Comparison of ENCODE assay signal across 8 mouse cellular contexts in the genomic region with DNA sequence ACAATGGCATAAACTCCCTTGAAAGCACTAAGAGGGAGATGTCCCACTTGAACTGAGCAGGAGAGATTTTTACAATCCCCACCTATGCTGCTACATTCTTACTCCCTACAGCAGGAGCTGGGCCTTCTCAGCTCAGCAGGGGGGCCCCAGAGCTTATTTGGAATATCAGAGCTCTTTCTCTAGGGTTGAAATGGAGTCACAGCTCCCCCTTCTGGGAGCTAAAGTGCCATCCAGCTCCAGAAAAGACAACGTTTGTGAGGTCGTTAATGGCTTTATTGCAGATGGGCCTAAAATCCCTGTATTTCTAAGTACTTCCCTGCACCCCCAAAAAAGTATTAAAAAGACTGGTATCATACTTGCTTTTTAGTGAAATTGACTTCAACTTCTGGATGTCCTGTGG. TPM values are rescaled to one million over a fixed set of nuclear protein-coding genes. Genes with fewer than 3 reads are reported as not detected.
DNase-seq lines count a peak whose midpoint lies in the region; ATAC-seq lines count a peak whose summit lies in the region.

No protein-coding gene starts in this region.

- peaks cover 23% of the 10 kb centered on the region for H3K27me3 ChIP-seq in kidney, embryonic 16.5 days (ENCODE audit: insufficient read depth, low read length)

- no peak overlapping the region for H3K9ac ChIP-seq in kidney, embryonic 16.5 days (replicated peaks; ENCODE audit: low read length)

- H3K27ac ChIP-seq in kidney, embryonic 16.5 days (ENCODE audit: low read length): no peak overlapping the region

- WGBS in kidney, embryonic 16.5 days: 10% methylated on average over 2 of the region's 2 CpGs

- peak; percentile 4 for DNase-seq in kidney, postnatal 14 days
- DNase-seq in cerebellum, adult 8-10 months: peak; percentile 95
- DNase-seq in frontal cortex, postnatal 36 days (ENCODE audit: low spot score in 2 of 2): peak; percentile 65 to 73
- DNase-seq in lung, postnatal 10 days: peak; percentile 23
- DNase-seq in right cerebral cortex, postnatal 4 days: peak; percentile 75
- no peak for DNase-seq in gastrocnemius, adult 8-10 months (ENCODE audit: low spot score in 2 of 2)

- H3K4me3 ChIP-seq in kidney, embryonic 16.5 days (ENCODE audit: low read length): no peak overlapping the region

- no peak overlapping the region for H3K4me2 ChIP-seq in kidney, embryonic 16.5 days (replicated peaks; ENCODE audit: low read depth, low read length)

- H3K4me1 ChIP-seq in kidney, embryonic 16.5 days (ENCODE audit: insufficient read depth, low read length): peaks cover 13% of the 10 kb centered on the region

- H3K9me3 ChIP-seq in kidney, embryonic 16.5 days (ENCODE audit: low read length): no peaks in the 10 kb centered on the region

- ATAC-seq in kidney, embryonic 16.5 days (ENCODE audit: low FRiP score, low TSS enrichment): no peak
- no peak for ATAC-seq in megakaryocyte-erythroid progenitor cell, adult 5-6 weeks (replicated peaks; ENCODE audit: low FRiP score, low TSS enrichment, poor library complexity, severe bottlenecking)

- H3K36me3 ChIP-seq in kidney, embryonic 16.5 days (ENCODE audit: insufficient read depth, low read length): no peaks in the 10 kb centered on the region

RNA-seq across cellular contexts. Expression of a gene that starts 3.6 kb away (rescaled TPM):
- 5.5 and 6.4 TPM in 2 replicates for polyA plus RNA-seq in kidney, embryonic 16.5 days (2015; fragmentation: Nextera tagmentation; extraction: Ambion mirVana)
- under 1 TPM in 1 of 4 experiments, not detected in 3; 0.10 TPM for total RNA-seq in gastrocnemius, adult 8-10 months (2022)
- not detected in 2 replicates for total RNA-seq in megakaryocyte-erythroid progenitor cell, adult 5-6 weeks (2014; fragmentation: Nextera tagmentation)
- not detected in 2 replicates for total RNA-seq in megakaryocyte-erythroid progenitor cell, adult 5-6 weeks (2017)

Comparison
In these comparisons a context has a peak if more than half of its experiments do, and no peak if none do; other contexts are left out.
1. DNase-seq: peak in kidney, postnatal 14 days (single experiment), cerebellum, adult 8-10 months (single experiment), frontal cortex, postnatal 36 days (2 of 2), lung, postnatal 10 days (single experiment) and right cerebral cortex, postnatal 4 days (single experiment); none in gastrocnemius, adult 8-10 months (0 of 2).